Mouse (Mus musculus): ENCODE data around the gene Ugp2. TPM values are rescaled to one million over a fixed set of nuclear protein-coding genes. Genes with fewer than 3 reads are reported as not detected.

The Ugp2 gene
- 10 to 100 TPM; 32.9 to 39.7 TPM for polyA plus RNA-seq (2017; shearing (Covaris generic))

- peak; percentile 98 for ATAC-seq
Observed at GRCm38 (mm10) chr11:21371122-21371806, at the start of gene Ugp2. Gene Ugp2 (minus strand): TSS chr11:21371201.

GRCm38 (mm10) chr11:21414911-21415381 lies 43.9 kb upstream of the Ugp2 start:
- ATAC-seq: no peak

- ATAC-seq: no peak
Observed at GRCm38 (mm10) chr11:21406668-21407067, 35.7 kb upstream of the Ugp2 start.

- ATAC-seq: no peak
Observed at GRCm38 (mm10) chr11:21406141-21406540, 35.1 kb upstream of the Ugp2 start.

- no peak for ATAC-seq
Observed at GRCm38 (mm10) chr11:21403877-21404276, 32.9 kb upstream of the Ugp2 start.

GRCm38 (mm10) chr11:21402481-21403254 lies 31.7 kb upstream of the Ugp2 start:
- ATAC-seq: no peak

GRCm38 (mm10) chr11:21401248-21401647 lies 30.2 kb upstream of the Ugp2 start:
- ATAC-seq: no peak

- no peak for ATAC-seq
Observed at GRCm38 (mm10) chr11:21399186-21399681, 28.2 kb upstream of the Ugp2 start.

GRCm38 (mm10) chr11:21398464-21398863 lies 27.5 kb upstream of the Ugp2 start:
- no peak for ATAC-seq

GRCm38 (mm10) chr11:21386790-21387189 lies 15.8 kb upstream of the Ugp2 start:
- ATAC-seq: no peak

- no peak for ATAC-seq
Observed at GRCm38 (mm10) chr11:21374096-21374495, 3.1 kb upstream of the Ugp2 start.

- peak; percentile 53 for ATAC-seq
Observed at GRCm38 (mm10) chr11:21370399-21371121, 441 bp downstream of the Ugp2 start.

GRCm38 (mm10) chr11:21369248-21370016 lies 1.6 kb downstream of the Ugp2 start:
- no peak for ATAC-seq

GRCm38 (mm10) chr11:21368466-21368865 lies 2.5 kb downstream of the Ugp2 start:
- no peak for ATAC-seq

- ATAC-seq: no peak
Observed at GRCm38 (mm10) chr11:21363144-21363940, 7.7 kb downstream of the Ugp2 start.

- ATAC-seq: no peak
Observed at GRCm38 (mm10) chr11:21351296-21351695, 19.7 kb downstream of the Ugp2 start.

GRCm38 (mm10) chr11:21348890-21349289 lies 22.1 kb downstream of the Ugp2 start:
- no peak for ATAC-seq

- no peak for ATAC-seq
Observed at GRCm38 (mm10) chr11:21346020-21346419, 25.0 kb downstream of the Ugp2 start.

- ATAC-seq: no peak
Observed at GRCm38 (mm10) chr11:21343490-21343889, 27.5 kb downstream of the Ugp2 start.

GRCm38 (mm10) chr11:21339088-21339487 lies 31.9 kb downstream of the Ugp2 start:
- no peak for ATAC-seq

- ATAC-seq: no peak
Observed at GRCm38 (mm10) chr11:21337855-21338254, 33.1 kb downstream of the Ugp2 start.

All from activated CD4-positive, CD25-positive, alpha-beta regulatory T cell, adult 4 months (primary cell).